Mouse (Mus musculus) megakaryocyte, embryonic 14.5 days (primary cell): Measurements from ENCODE around the gene Coq3. TPM values are rescaled to one million over a fixed set of nuclear protein-coding genes. Genes with fewer than 3 reads are reported as not detected.

Experiments
- H3K27me3 ChIP-seq: replicated peaks from 2 replicates; pipeline ENCODE3; 2012; ENCODE audit warnings: inconsistent platforms
- H3K36me3 ChIP-seq: replicated peaks from 2 replicates; pipeline ENCODE3; 2012; ENCODE audit warnings: low read length, inconsistent platforms, mixed read lengths
- H3K4me1 ChIP-seq: 2 replicates; pipeline ENCODE4 v1.6.1; 2012; ENCODE audit warnings: inconsistent platforms
- H3K4me3 ChIP-seq: replicated peaks from 2 replicates; pipeline ENCODE3; 2012; ENCODE audit warnings: moderate library complexity, mild to moderate bottlenecking, inconsistent platforms
- H3K9me3 ChIP-seq: 2 replicates; pipeline ENCODE4 v1.6.1; 2012; ENCODE audit warnings: inconsistent platforms
- FLI1 ChIP-seq: IDR thresholded peaks from 2 replicates; pipeline ENCODE4 v1.6.1; 2012; ENCODE audit warnings: low read length, inconsistent platforms, mixed read lengths
- GATA1 ChIP-seq: IDR thresholded peaks from 3 replicates; pipeline ENCODE4 v1.6.1; 2012; ENCODE audit warnings: mixed read lengths, low read length, inconsistent platforms, borderline replicate concordance
- polyA plus RNA-seq: library from polyadenylated mRNA; stranded (reverse); fragments of >175 nt; gene quantifications from 2 replicates; pipeline ENCODE4 v1.2.3, GENCODE M21; 2012; ENCODE audit warnings: low replicate concordance; ENCODE audit not compliant: insufficient read depth

Coq3 gene
- 0.83 and 5.2 TPM in 2 replicates for polyA plus RNA-seq

DNA sequence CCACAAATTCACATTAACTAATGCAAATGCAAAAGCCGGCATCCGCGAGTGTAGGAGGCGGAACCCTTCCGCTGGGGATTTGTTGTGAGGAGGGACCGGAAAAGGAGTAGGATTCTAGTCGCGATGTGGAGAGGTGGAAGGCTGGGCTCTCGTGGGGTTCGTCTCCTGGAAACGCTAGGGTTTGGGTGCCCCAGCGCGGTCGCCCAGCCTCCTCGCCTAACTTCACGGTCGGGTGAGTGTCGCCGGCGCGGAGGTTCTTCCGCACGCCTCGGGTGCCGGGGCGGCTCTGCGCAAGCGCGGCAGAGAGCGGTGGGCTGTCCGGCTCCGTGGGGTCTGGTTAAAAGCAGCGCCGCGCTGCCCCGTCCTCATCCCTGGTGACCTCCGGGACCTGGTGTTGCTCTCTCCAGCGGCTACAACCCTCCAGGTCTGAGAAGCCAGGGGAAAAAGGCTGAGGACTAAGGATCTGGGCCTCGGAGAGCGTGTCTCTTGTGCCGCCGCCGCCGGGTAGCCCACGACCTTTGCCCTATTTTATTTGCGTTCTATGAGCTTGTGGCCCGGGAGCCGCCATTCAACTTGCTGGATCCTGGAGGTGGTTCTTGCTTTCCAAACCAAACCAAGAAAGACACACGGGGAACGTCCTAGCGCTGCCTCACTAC, at the start of gene Coq3:
Coq3 (plus strand) TSS at position 109 of the 656 bp plus-strand sequence.
- H3K27me3 ChIP-seq: no peaks in the 10 kb centered on the region
- no peak for TF ChIP-seq GATA1
- TF ChIP-seq FLI1: no peak
- peaks cover 18% of the 10 kb centered on the region for H3K4me1 ChIP-seq
- peak within 1 kb of the TSS; percentile 95 for H3K4me3 ChIP-seq
- H3K9me3 ChIP-seq: no peaks in the 10 kb centered on the region
- peaks cover 32% of the 10 kb centered on the region for H3K36me3 ChIP-seq

- peaks cover 5% of the 10 kb centered on the region for H3K4me1 ChIP-seq
- no peak overlapping the region for H3K4me3 ChIP-seq
- H3K27me3 ChIP-seq: no peaks in the 10 kb centered on the region
- TF ChIP-seq FLI1 (no peak), GATA1 (no peak)
- H3K36me3 ChIP-seq: peaks cover 62% of the 10 kb centered on the region
- no peaks in the 10 kb centered on the region for H3K9me3 ChIP-seq
Measured at GRCm38 (mm10) chr4:21832844-21833243, 46.6 kb upstream of the Coq3 start.

DNA sequence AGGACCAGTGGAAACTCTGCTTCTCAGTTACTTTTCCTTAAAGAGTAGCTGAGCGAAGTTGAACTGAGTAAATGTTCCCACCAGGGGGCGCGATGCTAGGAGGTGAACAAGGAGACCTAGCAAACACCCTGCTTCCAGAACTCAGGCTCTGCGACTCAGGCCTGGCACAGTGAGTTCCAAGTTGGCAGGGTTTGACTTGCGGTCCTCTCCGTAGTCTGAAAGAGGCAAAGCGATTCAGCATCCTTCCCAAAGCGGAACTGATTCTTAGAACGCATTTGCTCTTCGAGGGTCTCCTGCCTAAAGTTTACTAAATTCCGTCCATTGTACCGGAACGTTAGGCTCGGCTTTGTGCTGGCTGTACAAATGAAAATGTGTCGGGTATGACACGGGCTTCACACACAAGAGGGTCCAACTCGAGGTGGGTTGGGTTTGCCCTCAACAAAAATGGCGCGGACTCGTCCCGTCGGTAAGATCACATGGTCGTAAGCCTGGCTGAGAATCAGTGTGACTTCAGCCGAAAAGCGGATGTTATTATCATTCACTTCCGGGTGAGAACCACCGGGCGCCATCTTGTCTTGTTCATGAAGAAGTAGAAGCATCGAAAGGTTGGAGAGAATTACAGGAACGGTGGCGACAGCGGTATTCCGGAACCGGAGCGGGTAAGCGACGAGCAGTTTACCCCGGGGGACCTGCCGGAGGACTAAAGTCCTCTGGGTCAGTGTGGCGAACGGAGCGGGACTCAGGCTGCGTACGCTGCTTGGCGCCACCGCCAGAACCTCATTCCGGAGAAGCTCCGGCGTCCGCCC, 31.8 kb upstream of the Coq3 start, which contains the start of gene Pnisr:
Pnisr (plus strand) TSS at position 103 of the 806 bp plus-strand sequence.
- no peaks in the 10 kb centered on the region for H3K36me3 ChIP-seq
- H3K9me3 ChIP-seq: no peaks in the 10 kb centered on the region
- H3K27me3 ChIP-seq: no peaks in the 10 kb centered on the region
- TF ChIP-seq GATA1 (no peak), FLI1 (no peak; the same call in 1 of the 2 replicates)
- peak within 1 kb of the TSS; percentile 92 for H3K4me3 ChIP-seq
- peaks cover 29% of the 10 kb centered on the region for H3K4me1 ChIP-seq

DNA sequence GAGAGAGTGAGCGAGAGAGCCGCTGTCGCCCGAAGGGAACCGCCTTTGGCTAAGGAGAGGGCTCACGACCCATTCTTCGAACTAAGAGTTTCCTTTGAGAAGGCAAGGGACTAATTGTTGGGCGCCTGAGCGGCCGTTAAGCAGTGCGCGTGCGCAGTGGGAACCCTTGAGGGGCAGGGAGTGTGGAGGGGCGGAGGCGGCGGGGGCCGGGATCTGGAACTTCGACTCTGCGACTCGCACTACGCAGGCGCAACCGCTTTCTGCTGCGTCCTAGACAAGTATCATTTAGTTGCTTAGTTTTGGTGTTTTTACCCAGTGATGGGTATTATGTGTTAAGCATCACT, 31.2 kb upstream of the Coq3 start:
- no peak for TF ChIP-seq GATA1
- TF ChIP-seq FLI1: no peak
- H3K27me3 ChIP-seq: no peaks in the 10 kb centered on the region
- peak overlapping the region; percentile 92 for H3K4me3 ChIP-seq
- peaks cover 34% of the 10 kb centered on the region for H3K4me1 ChIP-seq
- no peaks in the 10 kb centered on the region for H3K9me3 ChIP-seq
- peaks cover 4% of the 10 kb centered on the region for H3K36me3 ChIP-seq

- Histone ChIP-seq H3K4me1 (peaks cover 6% of the 10 kb centered on the region), H3K36me3 (peaks cover 89% of the 10 kb centered on the region), H3K4me3 (no peak overlapping the region), H3K27me3 (no peaks in the 10 kb centered on the region), H3K9me3 (no peaks in the 10 kb centered on the region)
- TF ChIP-seq GATA1 (no peak), FLI1 (no peak)
Measured at GRCm38 (mm10) chr4:21857481-21857880, 22.0 kb upstream of the Coq3 start.

DNA sequence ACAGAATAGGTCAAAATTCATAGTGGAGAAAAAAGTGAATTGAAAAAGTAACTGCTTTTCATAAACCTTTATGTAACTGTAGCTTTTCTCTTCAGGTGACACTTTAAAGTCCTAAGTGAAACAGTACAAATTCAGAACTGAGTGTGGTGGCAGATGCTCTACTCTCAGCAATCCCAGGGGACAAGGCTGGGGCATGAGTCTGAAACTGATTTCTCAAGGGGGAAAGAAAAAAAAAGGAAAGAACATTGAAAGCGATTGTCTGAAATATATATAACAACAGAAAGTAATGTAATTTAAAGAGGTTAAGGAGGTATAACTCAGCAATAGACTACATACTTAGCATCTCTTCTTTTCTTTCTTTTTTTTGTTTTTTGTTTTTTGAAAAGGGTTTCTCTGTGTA, 14.2 kb upstream of the Coq3 start:
- TF ChIP-seq FLI1 (no peak), GATA1 (no peak)
- no peaks in the 10 kb centered on the region for H3K4me1 ChIP-seq
- no peaks in the 10 kb centered on the region for H3K9me3 ChIP-seq
- H3K36me3 ChIP-seq: peaks cover 80% of the 10 kb centered on the region
- H3K27me3 ChIP-seq: no peaks in the 10 kb centered on the region
- H3K4me3 ChIP-seq: no peak overlapping the region

- peaks cover 39% of the 10 kb centered on the region for H3K36me3 ChIP-seq
- H3K4me1 ChIP-seq: peaks cover 18% of the 10 kb centered on the region
- TF ChIP-seq FLI1 (no peak), GATA1 (no peak)
- no peaks in the 10 kb centered on the region for H3K9me3 ChIP-seq
- peak overlapping the region; percentile 95 for H3K4me3 ChIP-seq
- H3K27me3 ChIP-seq: no peaks in the 10 kb centered on the region
Measured at GRCm38 (mm10) chr4:21878776-21879175, 697 bp upstream of the Coq3 start.

DNA sequence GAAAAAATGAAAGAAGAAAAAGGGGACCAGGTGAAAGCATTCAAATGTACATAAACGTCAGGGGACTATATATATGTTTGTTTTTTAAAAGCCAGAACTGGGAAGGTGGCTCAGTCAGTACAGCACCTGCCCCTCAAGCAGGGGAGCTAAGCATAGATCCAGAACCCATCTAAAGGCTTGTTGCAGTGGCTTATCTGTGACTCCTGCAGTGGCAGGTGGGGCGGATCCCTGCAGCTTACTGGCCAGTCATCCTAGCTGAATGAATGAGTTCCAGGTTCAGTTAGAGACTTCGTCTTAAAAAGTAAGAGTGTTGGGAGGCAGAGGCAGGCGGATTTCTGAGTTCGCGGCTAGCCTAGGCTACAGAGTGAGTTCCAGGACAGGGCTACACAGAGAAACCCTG, 3.3 kb downstream of the Coq3 start:
- TF ChIP-seq FLI1 (no peak), GATA1 (no peak)
- Histone ChIP-seq H3K27me3 (no peaks in the 10 kb centered on the region), H3K4me3 (no peak overlapping the region), H3K9me3 (no peaks in the 10 kb centered on the region), H3K4me1 (peaks cover 16% of the 10 kb centered on the region), H3K36me3 (peaks cover 11% of the 10 kb centered on the region)

GRCm38 (mm10) chr4:21885831-21886230, 6.4 kb downstream of the Coq3 start:
- H3K27me3 ChIP-seq: no peaks in the 10 kb centered on the region
- no peak overlapping the region for H3K4me3 ChIP-seq
- no peak for TF ChIP-seq GATA1
- no peak for TF ChIP-seq FLI1

More at GRCm38 (mm10) chr4:21885831-21886230, 6.4 kb downstream of the Coq3 start:
- no peaks in the 10 kb centered on the region for H3K9me3 ChIP-seq
- peaks cover 10% of the 10 kb centered on the region for H3K36me3 ChIP-seq
- peaks cover 3% of the 10 kb centered on the region for H3K4me1 ChIP-seq
